Mouse (Mus musculus) bone marrow, adult 2 months (tissue): ENCODE data around the gene Skida1.

Experiments used
- CTCF ChIP-seq: fragments of 200-500 bp; IDR thresholded peaks from 2 replicates; pipeline ENCODE4 v1.5.1; 2011; ENCODE audit warnings: low read length, control low read depth; ENCODE audit not compliant: control insufficient read depth, insufficient read depth
- POLR2A ChIP-seq: fragments of 200-500 bp; IDR thresholded peaks from 2 replicates; pipeline ENCODE4 v1.6.1; 2011; ENCODE audit warnings: low read depth, mild to moderate bottlenecking, control low read depth, low read length, borderline replicate concordance; ENCODE audit not compliant: control insufficient read depth

GRCm38 (mm10) chr2:18051026-18051830, 2.4 kb upstream of the Skida1 start:
- no peak for TF ChIP-seq POLR2A
- TF ChIP-seq CTCF, result no peak
